Mouse (Mus musculus) telencephalon, adult 2 months (tissue): ENCODE measurements at regions not wholly inside any gene's neighbourhood (a gene's known extent, or its start where the extent isn't known, plus 50 kb on each side); places are given as distances from the start of the nearest gene placed in this dataset.

Source experiments
- DNase-seq: peaks from one replicate; pipeline ENCODE4 v3.0.0-alpha.2; 2011; ENCODE audit warnings: low read depth, low spot score

DNA sequence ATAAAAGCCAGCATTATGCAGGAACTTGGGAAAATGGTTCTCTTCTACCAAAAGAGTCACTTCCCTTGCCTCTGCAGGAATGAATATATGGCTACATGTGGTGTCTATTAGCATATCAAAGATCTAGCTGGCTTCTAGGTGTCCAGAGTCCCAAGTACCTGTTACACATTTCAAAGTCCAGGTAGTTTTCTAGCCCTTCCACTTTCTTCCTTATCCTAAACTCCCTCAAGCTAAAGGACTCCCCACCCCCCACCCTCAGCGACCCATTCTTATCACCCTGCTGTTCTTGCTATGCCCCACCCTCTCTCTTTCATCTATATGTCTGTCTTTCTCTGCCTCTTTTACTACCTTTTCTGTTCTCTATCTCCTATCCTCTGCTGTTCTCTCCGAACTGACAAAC lies 288.3 kb upstream of the Cntn4 start:
- DNase-seq, result no peak

DNA sequence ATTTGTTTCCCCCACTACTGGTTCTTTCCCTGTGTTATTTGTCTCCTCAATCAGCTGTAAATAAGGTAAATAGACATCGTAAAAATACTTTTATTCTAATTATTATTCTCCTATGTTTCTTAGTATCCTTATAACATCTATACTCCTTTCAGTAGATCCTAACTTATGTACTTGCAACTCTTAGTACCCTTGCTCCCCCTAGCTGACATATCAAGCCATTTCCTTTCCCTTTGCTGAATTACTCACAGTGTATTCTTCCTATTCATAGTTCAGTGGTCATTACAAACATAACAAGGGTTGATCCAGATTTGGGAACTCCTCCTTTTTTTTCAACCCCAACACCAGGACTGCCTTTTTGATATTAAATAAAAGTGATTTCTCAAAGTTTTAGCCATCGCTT lies 279.1 kb upstream of the Cntn4 start:
- peak; percentile 18 for DNase-seq

- DNase-seq, result no peak
Measured at GRCm38 (mm10) chr6:105417551-105417950, 259.9 kb upstream of the Cntn4 start.

GRCm38 (mm10) chr6:105447208-105447607 lies 230.3 kb upstream of the Cntn4 start:
- no peak for DNase-seq

DNA sequence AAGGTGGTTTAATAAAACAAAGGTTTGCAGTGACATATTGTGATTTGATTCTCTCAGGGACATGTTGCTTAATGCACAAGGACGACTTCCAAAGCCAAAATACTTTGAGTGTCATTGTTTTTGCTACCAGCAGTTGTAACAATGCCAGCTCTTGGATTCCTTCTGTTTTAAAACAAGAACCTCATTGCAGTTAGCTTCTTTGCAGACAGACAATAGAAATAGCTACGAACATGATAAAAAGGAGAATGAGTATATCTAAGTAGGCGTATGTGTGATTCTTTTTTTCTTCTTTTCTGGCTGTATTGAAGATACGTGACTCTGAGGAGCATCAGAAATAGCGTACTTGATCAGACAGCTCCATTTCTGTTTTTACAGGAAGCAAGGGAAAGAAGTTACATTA lies 194.1 kb upstream of the Cntn4 start:
- peak; percentile 69 for DNase-seq

- DNase-seq, result no peak
Measured at GRCm38 (mm10) chr6:105493308-105493707, 184.2 kb upstream of the Cntn4 start.
